Mouse (Mus musculus): ENCODE measurements around the gene Tenm4.

Gene Tenm4

GRCm38 (mm10) chr7:96204809-96205350, 33.8 kb downstream of the Tenm4 start:
- DNase-seq = no peak

GRCm38 (mm10) chr7:96207071-96207470, 36.0 kb downstream of the Tenm4 start:
- DNase-seq = no peak

GRCm38 (mm10) chr7:96209783-96210524, 38.9 kb downstream of the Tenm4 start:
- DNase-seq = peak; percentile 65

GRCm38 (mm10) chr7:96210525-96211369, 39.7 kb downstream of the Tenm4 start:
- peak; percentile 69 for DNase-seq

- peak; percentile 34 for DNase-seq
Observed at GRCm38 (mm10) chr7:96211618-96212021, 40.6 kb downstream of the Tenm4 start.

- no peak for DNase-seq
Observed at GRCm38 (mm10) chr7:96212224-96212591, 41.2 kb downstream of the Tenm4 start.

GRCm38 (mm10) chr7:96212592-96213541, 41.8 kb downstream of the Tenm4 start:
- peak; percentile 83 for DNase-seq

GRCm38 (mm10) chr7:96213741-96214140, 42.7 kb downstream of the Tenm4 start:
- no peak for DNase-seq

GRCm38 (mm10) chr7:96214876-96215275, 43.8 kb downstream of the Tenm4 start:
- DNase-seq = no peak

- DNase-seq = peak; percentile 41
Observed at GRCm38 (mm10) chr7:96215894-96216509, 45.0 kb downstream of the Tenm4 start.

GRCm38 (mm10) chr7:96219386-96219785, 48.3 kb downstream of the Tenm4 start:
- DNase-seq = no peak

GRCm38 (mm10) chr7:96220647-96221046, 49.6 kb downstream of the Tenm4 start:
- no peak for DNase-seq

- DNase-seq = no peak
Observed at GRCm38 (mm10) chr7:96222569-96222968, 51.5 kb downstream of the Tenm4 start.

GRCm38 (mm10) chr7:96228562-96229268, 57.7 kb downstream of the Tenm4 start:
- DNase-seq = no peak

GRCm38 (mm10) chr7:96230006-96230719, 59.1 kb downstream of the Tenm4 start:
- DNase-seq = peak; percentile 61

GRCm38 (mm10) chr7:96230720-96231241, 59.7 kb downstream of the Tenm4 start:
- DNase-seq = no peak

- DNase-seq = no peak
Observed at GRCm38 (mm10) chr7:96235847-96236246, 64.8 kb downstream of the Tenm4 start.

- peak; percentile 45 for DNase-seq
Observed at GRCm38 (mm10) chr7:96240661-96241060, 69.6 kb downstream of the Tenm4 start.

GRCm38 (mm10) chr7:96242328-96243185, 71.5 kb downstream of the Tenm4 start:
- DNase-seq = peak; percentile 14

Data from kidney, postnatal 10 days (tissue).